Mouse (Mus musculus) liver, embryonic 12.5 days (tissue): Measurements from ENCODE around the gene Fli1. TPM values are rescaled to one million over a fixed set of nuclear protein-coding genes. Genes with fewer than 3 reads are reported as not detected.
A peak's percentile ranks its signal among the peaks of the same experiment; 100 is the strongest.

ENCODE experiments used
- ATAC-seq: fragments of 200-750 bp; cut with Nextera tagmentation; 2 replicates; pipeline ENCODE4 v1.8.0; 2017; ENCODE audit warnings: moderate number of reproducible peaks, mild to moderate bottlenecking, moderate library complexity
- H3K27ac ChIP-seq: fragments of 300-500 bp; sonication (generic); 2 replicates; pipeline ENCODE4 v1.5.1; 2016; ENCODE audit warnings: mild to moderate bottlenecking
- H3K27me3 ChIP-seq: fragments of 300-500 bp; sonication (generic); replicated peaks from 2 replicates; pipeline ENCODE4 v1.6.1; 2016; ENCODE audit warnings: mild to moderate bottlenecking, moderate library complexity
- H3K36me3 ChIP-seq: fragments of 300-500 bp; sonication (generic); 2 replicates; pipeline ENCODE4 v1.6.1; 2016; ENCODE audit warnings: mild to moderate bottlenecking, moderate library complexity
- H3K4me1 ChIP-seq: fragments of 300-500 bp; sonication (generic); 2 replicates; pipeline ENCODE4 v1.6.1; 2016
- H3K4me2 ChIP-seq: fragments of 300-500 bp; sonication (generic); 2 replicates; pipeline ENCODE4 v1.6.1; 2016; ENCODE audit warnings: mild to moderate bottlenecking, moderate library complexity
- H3K4me3 ChIP-seq: fragments of 300-500 bp; sonication (generic); 2 replicates; pipeline ENCODE4 v1.5.1; 2016; ENCODE audit warnings: mild to moderate bottlenecking, moderate library complexity
- H3K9ac ChIP-seq: fragments of 300-500 bp; sonication (generic); 2 replicates; pipeline ENCODE4 v1.6.1; 2016; ENCODE audit warnings: mild to moderate bottlenecking, moderate library complexity
- H3K9me3 ChIP-seq: fragments of 300-500 bp; sonication (generic); replicated peaks from 2 replicates; pipeline ENCODE4 v1.6.1; 2016; ENCODE audit warnings: mild to moderate bottlenecking, moderate library complexity
- WGBS: fragments of 180-500 bp; shearing (Covaris S2); methylation state at CpG from one replicate; pipeline ENCODE4 v1.1.7; 2016; ENCODE audit not compliant: insufficient replicate concordance; 5-methylcytosine and 5-hydroxymethylcytosine counted together
- polyA plus RNA-seq: library from polyadenylated mRNA; unstranded; fragments of >200 nt; fragmentation: Nextera tagmentation; extraction: Ambion mirVana; gene quantifications from 2 replicates; pipeline ENCODE4 v1.2.1, GENCODE M21; 2016

Fli1 gene
- polyA plus RNA-seq, 1 experiment from 2014 or later, result 16.2 TPM

DNA sequence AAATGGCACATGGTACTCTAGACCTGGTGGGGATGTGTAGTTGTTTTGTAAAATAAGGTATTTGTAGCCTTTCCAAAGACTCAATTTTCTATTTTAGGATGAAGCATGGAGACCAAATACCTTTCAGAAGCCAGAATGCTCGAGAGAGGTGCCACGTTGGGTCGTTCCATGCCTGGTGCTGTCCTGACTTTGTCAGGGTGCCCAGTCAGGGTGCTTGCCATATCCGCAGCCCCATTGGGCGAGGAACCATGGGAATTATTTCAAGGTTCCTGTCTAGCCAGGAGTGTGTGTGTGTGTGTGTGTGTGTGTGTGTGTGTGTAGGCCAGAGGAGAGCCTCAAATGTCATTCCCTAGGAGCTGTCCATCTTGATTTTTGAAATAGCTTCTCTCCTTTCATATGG is 132.0 kb downstream of the Fli1 start:
- Histone ChIP-seq H3K4me2 (no peak overlapping the region), H3K36me3 (no peaks in the 10 kb centered on the region), H3K9ac (no peak overlapping the region), H3K27ac (no peak overlapping the region), H3K4me1 (peaks cover 17% of the 10 kb centered on the region; the same call in 1 of the 2 replicates), H3K9me3 (no peaks in the 10 kb centered on the region), H3K27me3 (peaks cover 46% of the 10 kb centered on the region), H3K4me3 (no peak overlapping the region)
- 74% methylated on average over 5 of the region's 5 CpGs for WGBS
- no peak for ATAC-seq

GRCm38 (mm10) chr9:32409060-32409961 is 133.3 kb downstream of the Fli1 start:
- Histone ChIP-seq H3K27ac (peak overlapping the region; percentile 68), H3K9ac (peak overlapping the region; percentile 54), H3K4me2 (peak overlapping the region; percentile 74), H3K27me3 (peaks cover 46% of the 10 kb centered on the region), H3K36me3 (no peaks in the 10 kb centered on the region), H3K4me1 (peaks cover 17% of the 10 kb centered on the region; the same call in 1 of the 2 replicates), H3K4me3 (peak overlapping the region; percentile 54), H3K9me3 (no peaks in the 10 kb centered on the region)
- WGBS, result 3% methylated on average over 47 of the region's 47 CpGs
- ATAC-seq, result peak; percentile 52

GRCm38 (mm10) chr9:32408730-32409059 is 134.0 kb downstream of the Fli1 start:
- H3K4me1 ChIP-seq, result peaks cover 17% of the 10 kb centered on the region; the same call in 1 of the 2 replicates
- H3K27ac ChIP-seq, result no peak overlapping the region; the same call in 1 of the 2 replicates
- H3K27me3 ChIP-seq, result peaks cover 46% of the 10 kb centered on the region
- WGBS, result 23% methylated on average over 8 of the region's 8 CpGs
- peak overlapping the region; percentile 54; the same call in 1 of the 2 replicates for H3K9ac ChIP-seq
- H3K4me2 ChIP-seq, result peak overlapping the region; percentile 74
- H3K4me3 ChIP-seq, result peak overlapping the region; percentile 54
- H3K9me3 ChIP-seq, result no peaks in the 10 kb centered on the region
- no peaks in the 10 kb centered on the region for H3K36me3 ChIP-seq
- peak; percentile 24; the same call in 1 of the 2 replicates for ATAC-seq

DNA sequence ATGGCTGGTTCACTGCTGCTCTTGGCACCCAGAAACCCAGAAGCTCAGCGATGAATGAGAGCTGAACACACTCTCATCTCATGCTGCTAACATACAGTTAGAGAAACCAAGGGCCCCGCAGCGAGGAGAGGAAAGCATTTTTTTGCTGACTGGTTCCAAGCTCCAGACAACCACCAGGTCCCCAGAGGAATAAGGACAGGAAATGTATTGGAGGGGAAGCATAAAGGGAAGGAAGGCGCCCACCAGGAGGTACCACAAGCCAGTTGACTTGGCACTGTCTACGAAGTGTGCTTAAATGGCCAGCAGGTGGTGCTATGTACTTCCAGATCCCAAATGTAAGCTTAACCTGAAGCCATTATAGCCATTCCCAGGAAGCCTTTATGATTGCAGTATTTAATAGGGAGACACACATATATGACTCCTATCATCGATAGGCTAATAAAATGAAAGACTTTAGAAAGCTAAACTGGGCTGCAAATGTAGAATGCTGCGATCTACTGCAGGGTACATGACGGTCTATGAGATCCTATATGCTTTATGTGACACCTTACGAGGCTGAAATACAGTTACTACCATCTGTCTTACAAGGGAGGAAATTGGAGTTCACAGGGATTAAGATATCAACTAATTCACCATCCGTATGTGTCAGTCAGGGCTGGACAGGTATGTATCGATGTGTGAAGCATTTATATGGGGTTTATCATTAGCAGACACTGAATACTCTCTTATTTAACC is 137.3 kb downstream of the Fli1 start:
- Histone ChIP-seq H3K4me1 (peaks cover 27% of the 10 kb centered on the region; the same call in 1 of the 2 replicates), H3K4me3 (no peak overlapping the region), H3K4me2 (no peak overlapping the region), H3K27ac (no peak overlapping the region), H3K27me3 (peaks cover 35% of the 10 kb centered on the region), H3K36me3 (no peaks in the 10 kb centered on the region), H3K9me3 (no peaks in the 10 kb centered on the region), H3K9ac (no peak overlapping the region)
- ATAC-seq, result no peak
- WGBS, result 37% methylated on average over 11 of the region's 11 CpGs

- Histone ChIP-seq H3K27me3 (no peaks in the 10 kb centered on the region), H3K4me3 (no peak overlapping the region), H3K36me3 (no peaks in the 10 kb centered on the region), H3K9me3 (no peaks in the 10 kb centered on the region), H3K9ac (no peak overlapping the region), H3K4me2 (peak overlapping the region; percentile 17; the same call in 1 of the 2 replicates), H3K27ac (peak overlapping the region; percentile 74), H3K4me1 (peaks cover 19% of the 10 kb centered on the region)
- ATAC-seq, result peak; percentile 77
- WGBS, result 8% methylated on average over 5 of the region's 5 CpGs
Measured at GRCm38 (mm10) chr9:32400662-32401161, 141.9 kb downstream of the Fli1 start.

DNA sequence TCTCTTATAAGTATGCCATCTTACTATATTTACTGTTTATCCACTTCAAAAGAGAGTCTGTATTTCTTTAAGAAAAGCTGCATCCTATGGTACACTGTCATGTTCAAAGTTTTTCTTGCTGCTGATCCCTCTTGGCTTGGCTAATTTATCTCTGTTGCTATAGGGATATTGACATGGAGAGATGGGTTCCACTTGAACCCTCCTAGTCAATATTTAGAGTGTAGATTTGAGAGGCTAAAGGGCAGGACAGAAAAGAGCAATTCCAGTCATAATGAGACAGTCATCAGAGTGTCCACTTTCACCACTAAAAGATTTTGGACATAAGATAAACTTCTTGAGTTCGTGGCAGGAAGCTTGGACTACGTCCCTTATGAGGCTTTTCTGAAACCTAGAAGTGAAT is 142.4 kb downstream of the Fli1 start:
- ATAC-seq, result peak; percentile 45
- H3K36me3 ChIP-seq, result no peaks in the 10 kb centered on the region
- H3K9ac ChIP-seq, result no peak overlapping the region
- H3K4me3 ChIP-seq, result no peak overlapping the region
- no peaks in the 10 kb centered on the region for H3K27me3 ChIP-seq
- peaks cover 19% of the 10 kb centered on the region for H3K4me1 ChIP-seq
- peak overlapping the region; percentile 17; the same call in 1 of the 2 replicates for H3K4me2 ChIP-seq
- peak overlapping the region; percentile 33 for H3K27ac ChIP-seq
- WGBS, result 8% methylated on average over 2 of the region's 2 CpGs
- H3K9me3 ChIP-seq, result no peaks in the 10 kb centered on the region

DNA sequence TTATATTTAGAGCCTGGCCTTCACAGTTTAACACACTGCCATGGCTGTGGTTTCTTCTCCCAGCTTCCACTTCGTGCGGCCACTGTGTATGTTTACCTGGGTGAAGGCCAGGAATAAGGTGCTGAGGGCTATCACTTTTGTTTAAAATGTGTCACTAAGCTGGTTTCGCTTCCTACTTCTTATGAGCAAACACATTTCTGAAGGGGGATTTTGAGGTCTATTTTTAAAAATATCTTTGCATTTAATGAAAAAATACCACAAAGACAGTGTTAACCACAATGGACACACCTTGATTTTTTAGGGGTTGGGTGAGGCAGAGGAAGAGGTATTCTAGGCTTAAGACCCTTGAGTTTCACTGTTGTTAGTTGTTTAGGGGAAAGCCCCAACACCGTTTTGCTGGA is 147.9 kb downstream of the Fli1 start:
- Histone ChIP-seq H3K4me3 (no peak overlapping the region), H3K4me2 (no peak overlapping the region), H3K27ac (no peak overlapping the region), H3K9ac (no peak overlapping the region), H3K36me3 (no peaks in the 10 kb centered on the region), H3K27me3 (no peaks in the 10 kb centered on the region), H3K9me3 (no peaks in the 10 kb centered on the region), H3K4me1 (peaks cover 6% of the 10 kb centered on the region)
- 73% methylated on average over 4 of the region's 4 CpGs for WGBS
- no peak for ATAC-seq

DNA sequence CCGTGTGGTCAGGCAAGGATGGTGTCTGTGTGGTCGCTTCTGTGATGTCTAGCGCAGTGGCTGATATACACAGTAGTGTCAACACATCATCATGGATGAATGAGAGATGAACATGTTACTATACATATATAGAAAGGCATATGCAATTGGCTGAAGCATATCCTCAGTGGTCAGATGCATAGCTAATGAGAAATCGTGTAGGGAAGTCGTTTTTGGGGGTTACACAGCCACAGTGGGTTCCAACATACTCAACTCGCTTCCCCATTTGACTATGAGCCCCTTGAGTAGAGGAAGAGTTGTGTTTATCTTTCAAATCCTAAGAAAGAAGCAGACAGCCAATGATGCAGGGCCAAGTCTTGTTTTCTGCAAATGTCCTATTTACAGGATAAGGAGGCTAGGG is 149.9 kb downstream of the Fli1 start:
- Histone ChIP-seq H3K4me1 (no peaks in the 10 kb centered on the region; the same call in 1 of the 2 replicates), H3K4me3 (no peak overlapping the region), H3K4me2 (no peak overlapping the region), H3K9ac (no peak overlapping the region), H3K27ac (no peak overlapping the region), H3K9me3 (no peaks in the 10 kb centered on the region), H3K27me3 (no peaks in the 10 kb centered on the region), H3K36me3 (no peaks in the 10 kb centered on the region)
- no peak for ATAC-seq
- 61% methylated on average over 6 of the region's 6 CpGs for WGBS

DNA sequence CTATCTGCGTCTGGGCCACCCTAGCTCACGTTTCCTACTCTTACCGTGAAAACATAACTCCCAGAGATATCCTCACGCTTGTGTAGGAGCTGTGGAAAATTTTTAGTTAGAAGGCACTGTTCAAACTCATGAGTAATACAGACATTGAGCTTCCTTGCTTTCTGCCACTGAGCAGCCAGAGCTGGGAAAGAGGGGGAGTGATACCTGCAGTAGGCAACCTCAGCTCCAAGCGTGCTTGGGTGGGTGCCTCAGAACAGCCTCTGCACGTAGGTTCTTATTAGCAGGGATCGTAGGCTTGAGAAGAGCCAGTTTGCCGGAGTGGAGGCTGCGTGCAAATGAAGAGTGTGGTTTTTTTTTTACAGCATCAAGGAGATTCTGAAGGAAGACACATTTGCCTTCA is 151.0 kb downstream of the Fli1 start:
- ATAC-seq, result no peak
- Histone ChIP-seq H3K36me3 (no peaks in the 10 kb centered on the region), H3K27me3 (no peaks in the 10 kb centered on the region), H3K4me1 (no peaks in the 10 kb centered on the region; the same call in 1 of the 2 replicates), H3K4me3 (no peak overlapping the region), H3K27ac (no peak overlapping the region), H3K9ac (no peak overlapping the region), H3K4me2 (no peak overlapping the region), H3K9me3 (no peaks in the 10 kb centered on the region)
- WGBS, result 70% methylated on average over 9 of the region's 9 CpGs

DNA sequence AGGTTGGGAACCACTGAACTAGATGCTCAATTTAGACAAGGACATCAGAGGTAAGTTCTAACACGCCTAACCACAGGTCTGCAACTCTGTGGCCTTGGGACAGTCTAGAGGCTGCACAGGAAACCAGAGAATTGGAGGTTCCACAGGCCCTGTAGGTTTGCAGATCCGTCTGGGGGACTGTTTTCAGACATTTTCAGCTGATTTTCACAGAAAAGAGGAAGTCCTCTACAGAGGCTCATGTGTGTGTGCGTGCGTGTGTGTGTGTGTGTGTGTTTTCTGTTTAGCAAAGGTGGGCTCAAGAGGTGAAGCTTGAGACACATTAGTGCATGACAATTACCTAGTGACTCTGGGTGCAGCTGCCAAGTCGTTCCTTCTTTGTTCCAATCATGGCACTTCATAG is 151.6 kb downstream of the Fli1 start:
- no peaks in the 10 kb centered on the region for H3K36me3 ChIP-seq
- 29% methylated on average over 5 of the region's 5 CpGs for WGBS
- H3K4me3 ChIP-seq, result no peak overlapping the region
- H3K4me1 ChIP-seq, result no peaks in the 10 kb centered on the region; the same call in 1 of the 2 replicates
- H3K9me3 ChIP-seq, result no peaks in the 10 kb centered on the region
- no peak overlapping the region for H3K27ac ChIP-seq
- no peaks in the 10 kb centered on the region for H3K27me3 ChIP-seq
- no peak overlapping the region for H3K9ac ChIP-seq
- no peak overlapping the region for H3K4me2 ChIP-seq
- no peak for ATAC-seq

DNA sequence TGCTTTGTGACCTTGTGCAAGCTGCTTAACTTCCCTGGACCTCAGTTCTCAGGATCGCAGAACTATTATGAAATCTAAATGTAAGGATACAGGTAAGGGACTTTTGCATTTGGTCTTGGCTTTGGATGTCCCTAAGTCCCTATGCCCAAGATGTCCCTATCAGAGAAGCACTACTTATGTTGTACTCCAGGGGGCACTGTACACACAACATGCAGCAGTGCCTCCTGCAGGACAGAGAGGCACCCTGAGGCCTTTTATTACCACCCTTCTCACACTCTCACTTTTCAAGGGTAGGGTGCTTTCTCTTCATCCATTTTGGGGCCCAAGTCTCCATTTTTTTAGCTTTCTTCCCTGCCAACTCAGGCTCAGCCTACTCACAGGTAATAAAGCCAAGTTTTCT is 154.5 kb downstream of the Fli1 start:
- Histone ChIP-seq H3K4me3 (no peak overlapping the region), H3K27ac (no peak overlapping the region), H3K4me1 (no peaks in the 10 kb centered on the region; the same call in 1 of the 2 replicates), H3K27me3 (no peaks in the 10 kb centered on the region), H3K36me3 (no peaks in the 10 kb centered on the region), H3K4me2 (no peak overlapping the region), H3K9ac (no peak overlapping the region), H3K9me3 (no peaks in the 10 kb centered on the region)
- 74% methylated on average over 1 of the region's 1 CpGs for WGBS
- ATAC-seq, result no peak

- no peak overlapping the region for H3K4me2 ChIP-seq
- no peaks in the 10 kb centered on the region for H3K9me3 ChIP-seq
- H3K27ac ChIP-seq, result no peak overlapping the region
- no peak for ATAC-seq
- WGBS, result 57% methylated on average over 4 of the region's 4 CpGs
- H3K4me1 ChIP-seq, result no peaks in the 10 kb centered on the region
- no peaks in the 10 kb centered on the region for H3K27me3 ChIP-seq
- no peaks in the 10 kb centered on the region for H3K36me3 ChIP-seq
- no peak overlapping the region for H3K9ac ChIP-seq
- H3K4me3 ChIP-seq, result no peak overlapping the region
Measured at GRCm38 (mm10) chr9:32384906-32385305, 157.8 kb downstream of the Fli1 start.
